ENCODE assay signal across 24 mouse cellular contexts in the genomic region with DNA sequence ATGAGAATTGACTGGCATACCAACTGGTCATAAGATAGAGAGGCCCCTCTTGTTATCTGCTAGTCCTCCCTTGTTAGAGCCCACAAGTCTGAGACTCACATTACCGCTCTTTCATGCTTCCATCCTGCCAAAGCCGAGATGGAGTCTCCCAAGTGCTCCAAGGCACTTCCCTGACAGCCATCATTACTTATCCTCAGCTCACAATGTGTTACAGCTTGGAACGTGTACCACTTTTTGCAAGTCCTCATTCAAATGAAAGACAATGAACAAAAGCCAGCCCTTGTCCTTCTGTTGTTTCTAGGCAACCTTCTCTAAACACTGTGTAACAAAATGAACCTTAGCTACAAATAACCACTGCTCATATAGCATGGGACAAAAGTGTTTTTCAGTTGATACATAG.
"Had no signal": no experiment of that assay in that cellular context is flagged by ENCODE, and none has a peak within 500 bp of the region (broad histone marks: within the 10 kb centered on the region; RNA-seq: fewer than 3 reads in every experiment).

No protein-coding gene starts in this region.

- ATAC-seq: inflammation-experienced regulatory T-cells, adult 6 months; intestine, embryonic 15.5 days; intestine, postnatal 0 days had no signal

- H3K9ac ChIP-seq: heart, embryonic 13.5 days; heart, embryonic 15.5 days; hindbrain, embryonic 13.5 days; hindbrain, embryonic 15.5 days; intestine, embryonic 15.5 days; limb, embryonic 12.5 days; liver, embryonic 13.5 days had no signal

- H3K36me3 ChIP-seq: heart, embryonic 13.5 days; heart, embryonic 15.5 days; hindbrain, embryonic 10.5 days; hindbrain, embryonic 13.5 days; hindbrain, embryonic 15.5 days; intestine, embryonic 15.5 days; limb, embryonic 10.5 days; limb, embryonic 12.5 days; liver, embryonic 13.5 days had no signal

- H3K27me3 ChIP-seq: heart, embryonic 13.5 days; heart, embryonic 15.5 days; hindbrain, embryonic 13.5 days; hindbrain, embryonic 15.5 days; intestine, embryonic 15.5 days; limb, embryonic 12.5 days; liver, embryonic 13.5 days had no signal

- H3K27ac ChIP-seq: heart, embryonic 13.5 days; heart, embryonic 15.5 days; hindbrain, embryonic 10.5 days; hindbrain, embryonic 13.5 days; hindbrain, embryonic 15.5 days; intestine, embryonic 15.5 days; layer of hippocampus, adult 2 months; left cerebral cortex, adult 2 months; limb, embryonic 10.5 days; limb, embryonic 12.5 days; liver, embryonic 13.5 days had no signal

- H3K4me3 ChIP-seq: heart, embryonic 13.5 days; heart, embryonic 15.5 days; hindbrain, embryonic 10.5 days; hindbrain, embryonic 13.5 days; hindbrain, embryonic 15.5 days; intestine, embryonic 15.5 days; layer of hippocampus, adult 2 months; left cerebral cortex, adult 2 months; limb, embryonic 10.5 days; limb, embryonic 12.5 days; liver, embryonic 13.5 days had no signal

- H3K9me3 ChIP-seq: heart, embryonic 13.5 days; heart, embryonic 15.5 days; hindbrain, embryonic 10.5 days; hindbrain, embryonic 13.5 days; hindbrain, embryonic 15.5 days; intestine, embryonic 15.5 days; limb, embryonic 10.5 days; limb, embryonic 12.5 days; liver, embryonic 13.5 days had no signal

- H3K4me1 ChIP-seq: hindbrain, embryonic 10.5 days; hindbrain, embryonic 13.5 days; hindbrain, embryonic 15.5 days; intestine, embryonic 15.5 days; limb, embryonic 10.5 days; limb, embryonic 12.5 days; liver, embryonic 13.5 days had no signal

- DNase-seq: gastrocnemius, postnatal 14 days; heart, adult 18-20 months; heart, postnatal 4 days; kidney, adult 18-20 months; kidney, adult 8-10 months; kidney, postnatal 10 days; kidney, postnatal 25 days; kidney, postnatal 4 days; liver; liver, embryonic 13.5 days had no signal

- H3K4me2 ChIP-seq: heart, embryonic 11.5 days; heart, embryonic 13.5 days; heart, embryonic 15.5 days; hindbrain, embryonic 13.5 days; hindbrain, embryonic 15.5 days; intestine, embryonic 15.5 days; limb, embryonic 12.5 days; liver, embryonic 11.5 days; liver, embryonic 13.5 days had no signal
